Mouse (Mus musculus): ENCODE results near the gene 1700024P04Rik. TPM values are rescaled to one million over a fixed set of nuclear protein-coding genes. Genes with fewer than 3 reads are reported as not detected.
A peak's percentile ranks its signal among the peaks of the same experiment; 100 is the strongest.

1700024P04Rik gene
- polyA plus RNA-seq, 1 experiment from 2014 or later = not detected

- TF ChIP-seq CTCF (IDR thresholded peaks at IDR 0.05) (no peak), EP300 (IDR thresholded peaks at IDR 0.05) (no peak)
- no peak overlapping the region for H3K27ac ChIP-seq (ENCODE audit: low read length)
- no peak overlapping the region for H3K4me3 ChIP-seq (ENCODE audit: low read depth, low read length)
- no peak; the same call in 1 of the 2 replicates for ATAC-seq
- no peaks in the 10 kb centered on the region for H3K4me1 ChIP-seq (ENCODE audit: insufficient read depth, low read depth, low read length)
- H3K4me2 ChIP-seq (replicated peaks; ENCODE audit: low read depth, low read length) = no peak overlapping the region
- no peaks in the 10 kb centered on the region for H3K27me3 ChIP-seq (replicated peaks; ENCODE audit: insufficient read depth, low read length)
- no peak overlapping the region for H3K9ac ChIP-seq (replicated peaks; ENCODE audit: low read depth)
- 58% methylated on average over 5 of the region's 5 CpGs for WGBS
- peak; percentile 39 for DNase-seq (ENCODE audit: low spot score)
- no peaks in the 10 kb centered on the region for H3K36me3 ChIP-seq (ENCODE audit: insufficient read depth, low read length)
- no peaks in the 10 kb centered on the region for H3K9me3 ChIP-seq (ENCODE audit: low read length)
Measured at GRCm38 (mm10) chr13:98966583-98966982, 17.8 kb downstream of the 1700024P04Rik start.

GRCm38 (mm10) chr13:98963612-98964011, 20.8 kb downstream of the 1700024P04Rik start:
- DNase-seq (ENCODE audit: low spot score) (no peak), ATAC-seq (no peak)
- Histone ChIP-seq H3K36me3 (ENCODE audit: insufficient read depth, low read length) (no peaks in the 10 kb centered on the region), H3K4me1 (ENCODE audit: insufficient read depth, low read depth, low read length) (no peaks in the 10 kb centered on the region), H3K9me3 (ENCODE audit: low read length) (no peaks in the 10 kb centered on the region), H3K4me3 (ENCODE audit: low read depth, low read length) (no peak overlapping the region), H3K9ac (replicated peaks; ENCODE audit: low read depth) (no peak overlapping the region), H3K4me2 (replicated peaks; ENCODE audit: low read depth, low read length) (no peak overlapping the region), H3K27ac (ENCODE audit: low read length) (no peak overlapping the region), H3K27me3 (replicated peaks; ENCODE audit: insufficient read depth, low read length) (no peaks in the 10 kb centered on the region)
- 96% methylated on average over 1 of the region's 1 CpGs for WGBS
- TF ChIP-seq CTCF (IDR thresholded peaks at IDR 0.05) = no peak
- TF ChIP-seq EP300 (IDR thresholded peaks at IDR 0.05) = no peak

GRCm38 (mm10) chr13:98958177-98958576, 26.2 kb downstream of the 1700024P04Rik start:
- H3K9ac ChIP-seq (replicated peaks; ENCODE audit: low read depth) = no peak overlapping the region
- ATAC-seq = no peak
- 40% methylated on average over 2 of the region's 2 CpGs for WGBS
- no peaks in the 10 kb centered on the region for H3K36me3 ChIP-seq (ENCODE audit: insufficient read depth, low read length)
- no peaks in the 10 kb centered on the region for H3K9me3 ChIP-seq (ENCODE audit: low read length)
- no peaks in the 10 kb centered on the region for H3K27me3 ChIP-seq (replicated peaks; ENCODE audit: insufficient read depth, low read length)
- TF ChIP-seq EP300 (IDR thresholded peaks at IDR 0.05) (no peak), CTCF (IDR thresholded peaks at IDR 0.05) (no peak)
- no peak overlapping the region for H3K27ac ChIP-seq (ENCODE audit: low read length)
- no peaks in the 10 kb centered on the region for H3K4me1 ChIP-seq (ENCODE audit: insufficient read depth, low read depth, low read length)
- DNase-seq (ENCODE audit: low spot score) = no peak
- H3K4me2 ChIP-seq (replicated peaks; ENCODE audit: low read depth, low read length) = no peak overlapping the region
- H3K4me3 ChIP-seq (ENCODE audit: low read depth, low read length) = no peak overlapping the region

DNA sequence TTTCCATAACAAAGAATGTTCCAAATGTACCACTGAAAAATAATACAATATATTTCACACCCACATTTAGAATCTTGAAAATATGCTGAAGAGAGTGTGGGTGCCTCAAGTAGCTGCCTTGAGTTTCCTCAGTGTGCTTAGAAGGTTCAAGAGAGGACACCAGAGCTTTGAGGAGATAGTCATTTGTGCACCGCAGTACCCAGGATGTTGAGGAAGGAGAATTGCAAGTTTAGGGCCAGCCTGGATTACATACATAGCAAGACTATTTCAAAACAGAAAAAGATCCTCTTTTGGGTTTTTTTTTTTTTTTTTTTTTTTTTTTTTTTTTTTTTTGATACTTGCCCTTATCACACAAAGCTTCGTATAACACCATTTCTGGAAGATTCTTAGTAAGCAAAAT, 28.2 kb downstream of the 1700024P04Rik start:
- H3K4me1 ChIP-seq (ENCODE audit: insufficient read depth, low read depth, low read length) = no peaks in the 10 kb centered on the region
- H3K9me3 ChIP-seq (ENCODE audit: low read length) = no peaks in the 10 kb centered on the region
- WGBS = 78% methylated on average over 2 of the region's 2 CpGs
- TF ChIP-seq CTCF (IDR thresholded peaks at IDR 0.05) = no peak
- no peak for TF ChIP-seq EP300 (IDR thresholded peaks at IDR 0.05)
- DNase-seq (ENCODE audit: low spot score) = no peak
- no peaks in the 10 kb centered on the region for H3K36me3 ChIP-seq (ENCODE audit: insufficient read depth, low read length)
- H3K27ac ChIP-seq (ENCODE audit: low read length) = no peak overlapping the region
- ATAC-seq = no peak
- H3K4me3 ChIP-seq (ENCODE audit: low read depth, low read length) = no peak overlapping the region
- H3K27me3 ChIP-seq (replicated peaks; ENCODE audit: insufficient read depth, low read length) = no peaks in the 10 kb centered on the region
- H3K4me2 ChIP-seq (replicated peaks; ENCODE audit: low read depth, low read length) = no peak overlapping the region
- H3K9ac ChIP-seq (replicated peaks; ENCODE audit: low read depth) = no peak overlapping the region

- H3K4me1 ChIP-seq (ENCODE audit: insufficient read depth, low read depth, low read length) = no peaks in the 10 kb centered on the region
- H3K9me3 ChIP-seq (ENCODE audit: low read length) = no peaks in the 10 kb centered on the region
- 53% methylated on average over 6 of the region's 6 CpGs for WGBS
- H3K27me3 ChIP-seq (replicated peaks; ENCODE audit: insufficient read depth, low read length) = no peaks in the 10 kb centered on the region
- TF ChIP-seq EP300 (IDR thresholded peaks at IDR 0.05) (no peak), CTCF (IDR thresholded peaks at IDR 0.05) (no peak)
- peak; percentile 16; the same call in 1 of the 2 replicates for ATAC-seq
- no peak overlapping the region for H3K4me2 ChIP-seq (replicated peaks; ENCODE audit: low read depth, low read length)
- no peak overlapping the region for H3K4me3 ChIP-seq (ENCODE audit: low read depth, low read length)
- H3K27ac ChIP-seq (ENCODE audit: low read length) = no peak overlapping the region
- no peaks in the 10 kb centered on the region for H3K36me3 ChIP-seq (ENCODE audit: insufficient read depth, low read length)
- DNase-seq (ENCODE audit: low spot score) = no peak
- no peak overlapping the region for H3K9ac ChIP-seq (replicated peaks; ENCODE audit: low read depth)
Measured at GRCm38 (mm10) chr13:98955676-98956075, 28.7 kb downstream of the 1700024P04Rik start.

- no peaks in the 10 kb centered on the region for H3K36me3 ChIP-seq (ENCODE audit: insufficient read depth, low read length)
Measured at GRCm38 (mm10) chr13:98955226-98955625, 29.1 kb downstream of the 1700024P04Rik start.

GRCm38 (mm10) chr13:98953830-98954229, 30.5 kb downstream of the 1700024P04Rik start:
- DNase-seq (ENCODE audit: low spot score) = no peak
- Histone ChIP-seq H3K4me2 (replicated peaks; ENCODE audit: low read depth, low read length) (no peak overlapping the region), H3K27ac (ENCODE audit: low read length) (no peak overlapping the region), H3K9ac (replicated peaks; ENCODE audit: low read depth) (no peak overlapping the region), H3K36me3 (ENCODE audit: insufficient read depth, low read length) (no peaks in the 10 kb centered on the region), H3K4me1 (ENCODE audit: insufficient read depth, low read depth, low read length) (no peaks in the 10 kb centered on the region), H3K9me3 (ENCODE audit: low read length) (no peaks in the 10 kb centered on the region), H3K4me3 (ENCODE audit: low read depth, low read length) (no peak overlapping the region), H3K27me3 (replicated peaks; ENCODE audit: insufficient read depth, low read length) (no peaks in the 10 kb centered on the region)
- TF ChIP-seq EP300 (IDR thresholded peaks at IDR 0.05) (no peak), CTCF (IDR thresholded peaks at IDR 0.05) (no peak)
- 75% methylated on average over 5 of the region's 5 CpGs for WGBS
- no peak for ATAC-seq

More at GRCm38 (mm10) chr13:98955226-98955625, 29.1 kb downstream of the 1700024P04Rik start:
- Histone ChIP-seq H3K4me3 (ENCODE audit: low read depth, low read length) (no peak overlapping the region), H3K9ac (replicated peaks; ENCODE audit: low read depth) (no peak overlapping the region), H3K4me1 (ENCODE audit: insufficient read depth, low read depth, low read length) (no peaks in the 10 kb centered on the region), H3K27me3 (replicated peaks; ENCODE audit: insufficient read depth, low read length) (no peaks in the 10 kb centered on the region), H3K9me3 (ENCODE audit: low read length) (no peaks in the 10 kb centered on the region), H3K27ac (ENCODE audit: low read length) (no peak overlapping the region), H3K4me2 (replicated peaks; ENCODE audit: low read depth, low read length) (no peak overlapping the region)
- peak; percentile 71 for DNase-seq (ENCODE audit: low spot score)
- TF ChIP-seq EP300 (IDR thresholded peaks at IDR 0.05) (peak; percentile 40; the same call in 1 of the 2 replicates), CTCF (IDR thresholded peaks at IDR 0.05) (no peak)
- ATAC-seq = peak; percentile 91
- WGBS = 16% methylated on average over 5 of the region's 5 CpGs
